Comparison of ENCODE assay signal across 30 mouse cellular contexts in the genomic region with DNA sequence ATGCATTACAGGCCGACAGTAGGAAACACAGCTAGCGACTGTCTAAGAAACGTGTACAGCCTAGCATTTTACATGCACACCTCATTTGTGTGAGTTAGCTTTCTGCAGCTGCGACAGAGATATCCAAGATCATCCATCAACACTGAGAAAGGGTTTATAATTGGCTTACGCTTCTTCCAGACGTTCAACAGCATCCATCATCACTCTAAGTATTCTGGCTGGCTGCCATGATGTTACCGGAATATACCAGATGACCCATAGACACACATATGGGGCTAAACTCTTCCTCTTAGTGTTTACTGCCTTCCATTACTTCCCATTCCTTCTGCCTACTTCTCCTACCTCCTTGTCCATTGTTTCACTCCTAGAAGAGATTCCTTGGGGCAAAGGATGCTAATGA.
A peak's percentile ranks its signal among the peaks of the same experiment; 100 is the strongest.
DNase-seq lines count a peak whose midpoint lies in the region; ATAC-seq and TF ChIP-seq lines count a peak whose summit lies in the region.
"Had no signal": no experiment of that assay in that cellular context is flagged by ENCODE, and none has a peak within 500 bp of the region (broad histone marks: within the 10 kb centered on the region; RNA-seq: fewer than 3 reads in every experiment).

No protein-coding gene starts in this region.

- no peak for TF ChIP-seq CTCF in midbrain, postnatal 0 days (IDR thresholded peaks at IDR 0.05)

- 55% methylated on average over 7 of the region's 7 CpGs for WGBS in embryonic facial prominence, embryonic 14.5 days
- 88% methylated on average over 7 of the region's 7 CpGs for WGBS in embryonic facial prominence, embryonic 10.5 days
- WGBS in midbrain, postnatal 0 days, result 74% methylated on average over 7 of the region's 7 CpGs
- 71% methylated on average over 7 of the region's 7 CpGs for WGBS in midbrain, embryonic 15.5 days
- 57% methylated on average over 7 of the region's 7 CpGs for WGBS in hindbrain, embryonic 11.5 days
- 35% methylated on average over 7 of the region's 7 CpGs for WGBS in hindbrain, embryonic 16.5 days

- H3K9me3 ChIP-seq in embryonic facial prominence, embryonic 14.5 days (ENCODE audit: control insufficient read depth, low read length), result no peaks in the 10 kb centered on the region
- H3K9me3 ChIP-seq in embryonic facial prominence, embryonic 10.5 days, result no peaks in the 10 kb centered on the region
- H3K9me3 ChIP-seq in midbrain, postnatal 0 days (ENCODE audit: low read length), result no peaks in the 10 kb centered on the region
- H3K9me3 ChIP-seq in midbrain, embryonic 15.5 days, result no peaks in the 10 kb centered on the region
- H3K9me3 ChIP-seq in hindbrain, embryonic 11.5 days (ENCODE audit: control insufficient read depth, low read length), result no peaks in the 10 kb centered on the region
- H3K9me3 ChIP-seq in hindbrain, embryonic 16.5 days (ENCODE audit: control insufficient read depth, low read length), result no peaks in the 10 kb centered on the region
- H3K9me3 ChIP-seq: embryonic facial prominence, embryonic 15.5 days; forebrain, embryonic 13.5 days; liver, embryonic 12.5 days; midbrain, embryonic 10.5 days; neural tube, embryonic 12.5 days; stomach, embryonic 15.5 days had no signal

- no peaks in the 10 kb centered on the region for H3K4me1 ChIP-seq in embryonic facial prominence, embryonic 14.5 days (ENCODE audit: control insufficient read depth, insufficient read depth, low read length)
- no peaks in the 10 kb centered on the region for H3K4me1 ChIP-seq in embryonic facial prominence, embryonic 10.5 days
- 0 out of 2 replicates have a peak, but pooled peaks cover 2% of the 10 kb centered on the region for H3K4me1 ChIP-seq in midbrain, postnatal 0 days (ENCODE audit: insufficient read depth, low read length)
- H3K4me1 ChIP-seq in midbrain, embryonic 15.5 days, result peaks cover 7% of the 10 kb centered on the region
- 0 out of 2 replicates have a peak, but pooled peaks cover 5% of the 10 kb centered on the region for H3K4me1 ChIP-seq in hindbrain, embryonic 11.5 days (replicated peaks; ENCODE audit: control insufficient read depth, insufficient read depth, low read length)
- peaks cover 3% of the 10 kb centered on the region for H3K4me1 ChIP-seq in hindbrain, embryonic 16.5 days (ENCODE audit: control insufficient read depth, insufficient read depth, low read depth, low read length)
- H3K4me1 ChIP-seq: embryonic facial prominence, embryonic 15.5 days; liver, embryonic 12.5 days had no signal

- H3K27me3 ChIP-seq in embryonic facial prominence, embryonic 14.5 days (replicated peaks; ENCODE audit: control insufficient read depth, insufficient read depth, low read length), result no peaks in the 10 kb centered on the region
- H3K27me3 ChIP-seq in embryonic facial prominence, embryonic 10.5 days (replicated peaks; ENCODE audit: low read depth, poor library complexity, severe bottlenecking), result no peaks in the 10 kb centered on the region
- H3K27me3 ChIP-seq in midbrain, postnatal 0 days (ENCODE audit: insufficient read depth, low read length), result no peaks in the 10 kb centered on the region
- no peaks in the 10 kb centered on the region for H3K27me3 ChIP-seq in midbrain, embryonic 15.5 days (replicated peaks)
- no peaks in the 10 kb centered on the region for H3K27me3 ChIP-seq in hindbrain, embryonic 11.5 days (ENCODE audit: control insufficient read depth, insufficient read depth, low read length)
- H3K27me3 ChIP-seq in hindbrain, embryonic 16.5 days (replicated peaks; ENCODE audit: control insufficient read depth, insufficient read depth, low read length), result no peaks in the 10 kb centered on the region
- H3K27me3 ChIP-seq: CH12.LX; embryonic facial prominence, embryonic 15.5 days; forebrain, embryonic 13.5 days; liver, embryonic 12.5 days; neural tube, embryonic 12.5 days; Patski; stomach, embryonic 15.5 days had no signal

- H3K36me3 ChIP-seq in embryonic facial prominence, embryonic 14.5 days (ENCODE audit: control insufficient read depth, insufficient read depth, low read length), result no peaks in the 10 kb centered on the region
- no peaks in the 10 kb centered on the region for H3K36me3 ChIP-seq in embryonic facial prominence, embryonic 10.5 days (replicated peaks)
- H3K36me3 ChIP-seq in midbrain, postnatal 0 days (ENCODE audit: insufficient read depth, low read length), result no peaks in the 10 kb centered on the region
- H3K36me3 ChIP-seq in midbrain, embryonic 15.5 days (replicated peaks), result no peaks in the 10 kb centered on the region
- H3K36me3 ChIP-seq in hindbrain, embryonic 11.5 days (ENCODE audit: control insufficient read depth, insufficient read depth, low read length), result no peaks in the 10 kb centered on the region
- no peaks in the 10 kb centered on the region for H3K36me3 ChIP-seq in hindbrain, embryonic 16.5 days (ENCODE audit: control insufficient read depth, insufficient read depth, low read length)
- H3K36me3 ChIP-seq: embryonic facial prominence, embryonic 15.5 days; liver, embryonic 12.5 days; midbrain, embryonic 10.5 days; neural tube, embryonic 12.5 days; stomach, embryonic 15.5 days had no signal

- no peak for ATAC-seq in embryonic facial prominence, embryonic 14.5 days (ENCODE audit: low read depth)
- no peak for ATAC-seq in midbrain, postnatal 0 days (ENCODE audit: low FRiP score)
- no peak for ATAC-seq in midbrain, embryonic 15.5 days (replicated peaks)
- no peak for ATAC-seq in hindbrain, embryonic 11.5 days (ENCODE audit: low FRiP score)
- ATAC-seq in hindbrain, embryonic 16.5 days, result peak; percentile 58; the same call in 1 of the 2 replicates
- ATAC-seq: forebrain, embryonic 13.5 days; inflammation-experienced regulatory T-cells, adult 6 months; liver, embryonic 12.5 days; liver, postnatal 0 days; Patski had no signal

- H3K9ac ChIP-seq in embryonic facial prominence, embryonic 14.5 days (ENCODE audit: low read depth, low read length), result no peak overlapping the region
- no peak overlapping the region for H3K9ac ChIP-seq in midbrain, postnatal 0 days (replicated peaks; ENCODE audit: low read length, poor library complexity, severe bottlenecking)
- H3K9ac ChIP-seq in midbrain, embryonic 15.5 days, result no peak overlapping the region
- no peak overlapping the region for H3K9ac ChIP-seq in hindbrain, embryonic 11.5 days (ENCODE audit: low read depth, low read length)
- no peak overlapping the region for H3K9ac ChIP-seq in hindbrain, embryonic 16.5 days (ENCODE audit: low read depth, low read length)
- H3K9ac ChIP-seq: embryonic facial prominence, embryonic 15.5 days; forebrain, embryonic 13.5 days; liver, embryonic 12.5 days; liver, postnatal 0 days; neural tube, embryonic 12.5 days; stomach, embryonic 15.5 days had no signal

- H3K4me3 ChIP-seq in embryonic facial prominence, embryonic 14.5 days (ENCODE audit: low read depth, low read length), result no peak overlapping the region
- no peak overlapping the region for H3K4me3 ChIP-seq in embryonic facial prominence, embryonic 10.5 days
- no peak overlapping the region for H3K4me3 ChIP-seq in midbrain, postnatal 0 days (ENCODE audit: low read depth, low read length)
- no peak overlapping the region for H3K4me3 ChIP-seq in midbrain, embryonic 15.5 days
- H3K4me3 ChIP-seq in hindbrain, embryonic 11.5 days (ENCODE audit: low read depth, low read length), result no peak overlapping the region
- H3K4me3 ChIP-seq in hindbrain, embryonic 16.5 days (ENCODE audit: low read length), result no peak overlapping the region
- H3K4me3 ChIP-seq: embryonic facial prominence, embryonic 15.5 days; forebrain, embryonic 13.5 days; liver, embryonic 12.5 days; midbrain, embryonic 10.5 days; neural tube, embryonic 12.5 days; stomach, embryonic 15.5 days had no signal

- no peak overlapping the region for H3K27ac ChIP-seq in embryonic facial prominence, embryonic 14.5 days (replicated peaks; ENCODE audit: low read depth, low read length)
- no peak overlapping the region for H3K27ac ChIP-seq in embryonic facial prominence, embryonic 10.5 days (replicated peaks)
- H3K27ac ChIP-seq in midbrain, postnatal 0 days (ENCODE audit: low read depth, low read length), result no peak overlapping the region
- no peak overlapping the region for H3K27ac ChIP-seq in midbrain, embryonic 15.5 days
- peak overlapping the region; percentile 53 for H3K27ac ChIP-seq in hindbrain, embryonic 11.5 days (ENCODE audit: low read depth, low read length)
- H3K27ac ChIP-seq in hindbrain, embryonic 16.5 days (ENCODE audit: low read depth, low read length), result no peak overlapping the region
- H3K27ac ChIP-seq: embryonic facial prominence, embryonic 15.5 days; forebrain, embryonic 13.5 days; liver, embryonic 12.5 days; midbrain, embryonic 10.5 days; neural tube, embryonic 12.5 days; stomach, embryonic 15.5 days had no signal

- peak; percentile 35 for DNase-seq in embryonic facial prominence, embryonic 14.5 days (ENCODE audit: low spot score)
- DNase-seq in embryonic facial prominence, embryonic 10.5 days (ENCODE audit: low spot score), result no peak
- peak; percentile 16 for DNase-seq in midbrain, postnatal 0 days (ENCODE audit: low spot score)
- peak; percentile 12 for DNase-seq in hindbrain, embryonic 11.5 days (ENCODE audit: low spot score)
- no peak for DNase-seq in ovary, postnatal 14 days (ENCODE audit: low spot score)
- no peak for DNase-seq in gastrocnemius, postnatal 4 days (ENCODE audit: low spot score in 2 of 2)
- DNase-seq: adrenal gland, postnatal 10 days; cerebellum, adult 11 months; cerebellum, adult 9-11 months; gastrocnemius, postnatal 25 days; heart, adult 18-20 months; heart, postnatal 36 days; kidney, adult 11 months; kidney, postnatal 25 days; left cerebral cortex, postnatal 4 days; liver, postnatal 0 days; retina, postnatal 1 day; right cerebral cortex, postnatal 25 days had no signal

- no peak overlapping the region for H3K4me2 ChIP-seq in embryonic facial prominence, embryonic 14.5 days (ENCODE audit: low read depth, low read length)
- no peak overlapping the region for H3K4me2 ChIP-seq in midbrain, postnatal 0 days (ENCODE audit: low read depth, low read length, poor library complexity, severe bottlenecking)
- no peak overlapping the region for H3K4me2 ChIP-seq in midbrain, embryonic 15.5 days
- no peak overlapping the region for H3K4me2 ChIP-seq in hindbrain, embryonic 11.5 days (replicated peaks; ENCODE audit: low read depth, low read length)
- H3K4me2 ChIP-seq in hindbrain, embryonic 16.5 days (ENCODE audit: low read length), result no peak overlapping the region
- H3K4me2 ChIP-seq: embryonic facial prominence, embryonic 15.5 days; forebrain, embryonic 13.5 days; heart, embryonic 11.5 days; liver, embryonic 12.5 days; neural tube, embryonic 12.5 days; stomach, embryonic 15.5 days had no signal

Comparison
In these comparisons a context has a peak if more than half of its experiments do, and no peak if none do; other contexts are left out.
1. DNase-seq: peak in embryonic facial prominence, embryonic 14.5 days (single experiment), midbrain, postnatal 0 days (single experiment) and hindbrain, embryonic 11.5 days (single experiment); none in embryonic facial prominence, embryonic 10.5 days (single experiment), ovary, postnatal 14 days (single experiment) and gastrocnemius, postnatal 4 days (0 of 2).